In the genomic region with DNA sequence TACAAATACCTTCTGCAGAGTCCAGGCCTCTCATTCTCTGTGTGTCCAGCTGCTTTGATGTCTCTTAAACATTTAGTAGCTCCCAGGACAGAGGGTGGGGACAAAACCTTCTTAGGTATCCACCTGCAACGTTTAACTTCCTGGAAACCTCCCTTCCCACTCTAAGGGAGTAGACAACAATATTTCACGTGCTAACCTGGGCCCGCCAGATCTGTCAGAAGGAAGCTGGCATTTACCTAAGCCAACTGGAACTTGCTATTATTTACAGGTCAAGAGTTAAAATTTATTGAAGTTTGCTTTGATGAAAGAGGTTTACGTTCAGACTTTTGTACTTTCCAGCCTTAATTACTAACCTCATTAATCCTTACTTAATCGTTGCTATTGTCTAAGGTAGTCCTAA, we compare ENCODE assay signal across 9 mouse cellular contexts. TPM values are rescaled to one million over a fixed set of nuclear protein-coding genes. Genes with fewer than 3 reads are reported as not detected.
A peak's percentile ranks its signal among the peaks of the same experiment; 100 is the strongest.
DNase-seq lines count a peak whose midpoint lies in the region; ATAC-seq and TF ChIP-seq lines count a peak whose summit lies in the region.
"Had no signal": no experiment of that assay in that cellular context is flagged by ENCODE, and none has a peak within 500 bp of the region (broad histone marks: within the 10 kb centered on the region; RNA-seq: fewer than 3 reads in every experiment).

No protein-coding gene starts in this region.

- no peak overlapping the region for H3K27ac ChIP-seq in embryonic facial prominence, embryonic 10.5 days (replicated peaks)
- peak overlapping the region; percentile 75 for H3K27ac ChIP-seq in kidney, adult 2 months (ENCODE audit: insufficient read depth, low read depth, low read length)
- peak overlapping the region; percentile 77; the same call in 1 of the 2 replicates for H3K27ac ChIP-seq in liver, embryonic 15.5 days (replicated peaks)
- no peak overlapping the region for H3K27ac ChIP-seq in heart, embryonic 10.5 days

- no peaks in the 10 kb centered on the region for H3K9me3 ChIP-seq in embryonic facial prominence, embryonic 10.5 days
- no peaks in the 10 kb centered on the region for H3K9me3 ChIP-seq in liver, embryonic 15.5 days (replicated peaks)
- no peaks in the 10 kb centered on the region for H3K9me3 ChIP-seq in heart, embryonic 10.5 days

- peak; percentile 57 for DNase-seq in kidney, adult 11 months
- no peak for DNase-seq in kidney, postnatal 14 days
- no peak for DNase-seq in embryonic facial prominence, embryonic 10.5 days (ENCODE audit: low spot score)
- DNase-seq in kidney, adult 2 months = peak; percentile 83
- DNase-seq in right cerebral cortex, postnatal 4 days = no peak
- no peak for DNase-seq in heart, embryonic 10.5 days (ENCODE audit: low spot score)
- no peak for DNase-seq in adrenal gland, adult 18-20 months (ENCODE audit: low spot score in 2 of 2)
- DNase-seq: thymus, adult 2 months had no signal

- no peak for TF ChIP-seq CTCF in kidney, adult 2 months (conservative IDR thresholded peaks at IDR 0.05; ENCODE audit: insufficient read depth, insufficient read length, low read depth, low read length)

- H3K36me3 ChIP-seq in embryonic facial prominence, embryonic 10.5 days (replicated peaks) = no peaks in the 10 kb centered on the region
- no peaks in the 10 kb centered on the region for H3K36me3 ChIP-seq in kidney, adult 2 months (ENCODE audit: control insufficient read depth, insufficient read depth, low read length)
- H3K36me3 ChIP-seq in liver, embryonic 15.5 days (replicated peaks) = no peaks in the 10 kb centered on the region
- H3K36me3 ChIP-seq in heart, embryonic 10.5 days = no peaks in the 10 kb centered on the region

- H3K27me3 ChIP-seq in embryonic facial prominence, embryonic 10.5 days (replicated peaks; ENCODE audit: low read depth, poor library complexity, severe bottlenecking) = peaks cover 68% of the 10 kb centered on the region
- no peaks in the 10 kb centered on the region for H3K27me3 ChIP-seq in kidney, adult 2 months (replicated peaks; ENCODE audit: control insufficient read depth, insufficient read depth, low read length)
- peaks cover 48% of the 10 kb centered on the region for H3K27me3 ChIP-seq in liver, embryonic 15.5 days
- H3K27me3 ChIP-seq in heart, embryonic 10.5 days (ENCODE audit: insufficient read depth, poor library complexity, severe bottlenecking) = peaks cover 59% of the 10 kb centered on the region

- 22% methylated on average over 5 of the region's 5 CpGs for WGBS in embryonic facial prominence, embryonic 10.5 days
- 21% methylated on average over 5 of the region's 5 CpGs for WGBS in kidney, adult 2 months
- WGBS in liver, embryonic 15.5 days (ENCODE audit: insufficient replicate concordance) = 27% methylated on average over 5 of the region's 5 CpGs
- WGBS in heart, embryonic 10.5 days = 35% methylated on average over 5 of the region's 5 CpGs

- H3K4me3 ChIP-seq in embryonic facial prominence, embryonic 10.5 days = peak overlapping the region; percentile 82; the same call in 1 of the 2 replicates
- H3K4me3 ChIP-seq in kidney, adult 2 months (ENCODE audit: insufficient read depth, low read depth, low read length) = peak overlapping the region; percentile 75
- peak overlapping the region; percentile 62 for H3K4me3 ChIP-seq in liver, embryonic 15.5 days (replicated peaks)
- no peak overlapping the region for H3K4me3 ChIP-seq in heart, embryonic 10.5 days

- no peak for TF ChIP-seq POLR2A in kidney, adult 2 months (IDR thresholded peaks at IDR 0.05; ENCODE audit: low read depth, low read length)

- H3K4me2 ChIP-seq in liver, embryonic 15.5 days = peak overlapping the region; percentile 63

- no peak for ATAC-seq in liver, embryonic 15.5 days (ENCODE audit: insufficient read depth)

- H3K9ac ChIP-seq in liver, embryonic 15.5 days = no peak overlapping the region

- peaks cover 20% of the 10 kb centered on the region for H3K4me1 ChIP-seq in embryonic facial prominence, embryonic 10.5 days
- peaks cover 13% of the 10 kb centered on the region for H3K4me1 ChIP-seq in kidney, adult 2 months (ENCODE audit: control insufficient read depth, insufficient read depth, low read length)
- H3K4me1 ChIP-seq in liver, embryonic 15.5 days (replicated peaks) = 0 out of 2 replicates have a peak, but pooled peaks cover 4% of the 10 kb centered on the region
- H3K4me1 ChIP-seq in heart, embryonic 10.5 days = peaks cover 9% of the 10 kb centered on the region

RNA-seq across cellular contexts. Expression of a gene that starts 2.2 kb away (rescaled TPM):
- polyA plus RNA-seq in embryonic facial prominence, embryonic 10.5 days (2016; fragmentation: Nextera tagmentation; extraction: Ambion mirVana) = 0.77 and 1.2 TPM in 2 replicates
- polyA plus RNA-seq in kidney, adult 2 months (2012; rRNA removed) = 27.2 and 28.5 TPM in 2 replicates
- polyA plus RNA-seq in liver, embryonic 15.5 days (2015; fragmentation: Nextera tagmentation; extraction: Ambion mirVana) = 4.4 and 4.7 TPM in 2 replicates
- 1.4 and 1.9 TPM in 2 replicates for polyA plus RNA-seq in heart, embryonic 10.5 days (2016; fragmentation: Nextera tagmentation; extraction: Ambion mirVana)
- total RNA-seq in adrenal gland, adult 18-20 months (2021) = 1 to 10 TPM; 3.9 to 6.6 TPM

Comparison
In these comparisons a context has a peak if more than half of its experiments do, and no peak if none do; other contexts are left out.
1. DNase-seq: peak in kidney, adult 11 months (single experiment) and kidney, adult 2 months (single experiment); none in kidney, postnatal 14 days (single experiment), embryonic facial prominence, embryonic 10.5 days (single experiment), right cerebral cortex, postnatal 4 days (single experiment), heart, embryonic 10.5 days (single experiment) and adrenal gland, adult 18-20 months (0 of 2).
2. H3K27ac ChIP-seq: peak in kidney, adult 2 months (single experiment) and liver, embryonic 15.5 days (single experiment); none in embryonic facial prominence, embryonic 10.5 days (single experiment) and heart, embryonic 10.5 days (single experiment).